ENCODE assay signal across 11 mouse cellular contexts in the genomic region with DNA sequence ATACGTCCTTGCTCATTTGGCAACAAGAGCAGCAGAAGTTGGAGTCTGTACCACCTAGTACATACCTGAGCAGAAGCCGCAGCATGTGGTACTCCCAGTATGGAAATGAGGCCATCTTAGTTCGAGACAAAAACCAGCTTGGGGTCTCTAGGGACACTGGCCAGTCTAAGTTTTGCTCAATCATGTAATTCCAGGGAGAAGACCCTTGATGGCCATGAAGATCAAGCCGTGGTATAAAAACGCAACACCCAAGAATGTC. TPM values are rescaled to one million over a fixed set of nuclear protein-coding genes. Genes with fewer than 3 reads are reported as not detected.
DNase-seq lines count a peak whose midpoint lies in the region; ATAC-seq lines count a peak whose summit lies in the region.
"Had no signal": no experiment of that assay in that cellular context is flagged by ENCODE, and none has a peak within 500 bp of the region (broad histone marks: within the 10 kb centered on the region; RNA-seq: fewer than 3 reads in every experiment).

No protein-coding gene starts in this region.

- DNase-seq in embryonic facial prominence, embryonic 10.5 days (ENCODE audit: low spot score): no peak
- DNase-seq in right cerebral cortex, adult 18-20 months: no peak
- no peak for DNase-seq in yolk sac, embryonic 10.5 days (ENCODE audit: low spot score)
- DNase-seq in spleen, adult 12 weeks (ENCODE audit: low spot score): no peak
- DNase-seq: cerebellum, adult 8-10 months had no signal

- no peak overlapping the region; the same call in 1 of the 2 replicates for H3K4me3 ChIP-seq in heart, embryonic 15.5 days
- H3K4me3 ChIP-seq in heart, embryonic 11.5 days (ENCODE audit: low read depth, low read length): no peak overlapping the region
- H3K4me3 ChIP-seq in embryonic facial prominence, embryonic 10.5 days: peak overlapping the region; percentile 79
- H3K4me3 ChIP-seq in forebrain, embryonic 16.5 days (replicated peaks; ENCODE audit: low read length): peak overlapping the region; percentile 75; the same call in 1 of the 2 replicates
- H3K4me3 ChIP-seq in midbrain, embryonic 12.5 days: peak overlapping the region; percentile 58; the same call in 1 of the 2 replicates

- H3K27ac ChIP-seq in heart, embryonic 15.5 days: no peak overlapping the region
- no peak overlapping the region for H3K27ac ChIP-seq in heart, embryonic 11.5 days (ENCODE audit: low read depth, low read length)
- H3K27ac ChIP-seq in embryonic facial prominence, embryonic 10.5 days (replicated peaks): no peak overlapping the region
- no peak overlapping the region for H3K27ac ChIP-seq in forebrain, embryonic 16.5 days (ENCODE audit: low read length)
- no peak overlapping the region for H3K27ac ChIP-seq in midbrain, embryonic 12.5 days (replicated peaks)
- H3K27ac ChIP-seq: macrophage had no signal

- H3K9me3 ChIP-seq in heart, embryonic 15.5 days (replicated peaks): no peaks in the 10 kb centered on the region
- H3K9me3 ChIP-seq in heart, embryonic 11.5 days (replicated peaks; ENCODE audit: control insufficient read depth, low read length): no peaks in the 10 kb centered on the region
- H3K9me3 ChIP-seq in embryonic facial prominence, embryonic 10.5 days: no peaks in the 10 kb centered on the region
- H3K9me3 ChIP-seq in forebrain, embryonic 16.5 days (ENCODE audit: control insufficient read depth, low read length): no peaks in the 10 kb centered on the region
- no peaks in the 10 kb centered on the region for H3K9me3 ChIP-seq in midbrain, embryonic 12.5 days

- peaks cover 33% of the 10 kb centered on the region for H3K36me3 ChIP-seq in heart, embryonic 15.5 days
- H3K36me3 ChIP-seq in heart, embryonic 11.5 days (ENCODE audit: control insufficient read depth, insufficient read depth, low read length): peaks cover 16% of the 10 kb centered on the region
- peaks cover 45% of the 10 kb centered on the region for H3K36me3 ChIP-seq in embryonic facial prominence, embryonic 10.5 days (replicated peaks)
- peaks cover 12% of the 10 kb centered on the region for H3K36me3 ChIP-seq in forebrain, embryonic 16.5 days (ENCODE audit: control insufficient read depth, insufficient read depth)
- peaks cover 35% of the 10 kb centered on the region for H3K36me3 ChIP-seq in midbrain, embryonic 12.5 days

- peaks cover 14% of the 10 kb centered on the region for H3K4me1 ChIP-seq in heart, embryonic 15.5 days (replicated peaks)
- H3K4me1 ChIP-seq in heart, embryonic 11.5 days (ENCODE audit: control insufficient read depth, insufficient read depth, low read length): peaks cover 8% of the 10 kb centered on the region; the same call in 1 of the 2 replicates
- H3K4me1 ChIP-seq in embryonic facial prominence, embryonic 10.5 days: peaks cover 19% of the 10 kb centered on the region
- peaks cover 13% of the 10 kb centered on the region for H3K4me1 ChIP-seq in forebrain, embryonic 16.5 days (replicated peaks; ENCODE audit: control insufficient read depth, insufficient read depth, low read length)
- H3K4me1 ChIP-seq in midbrain, embryonic 12.5 days: peaks cover 13% of the 10 kb centered on the region

- peak overlapping the region; percentile 83; the same call in 1 of the 2 replicates for H3K4me2 ChIP-seq in heart, embryonic 15.5 days
- no peak overlapping the region for H3K4me2 ChIP-seq in heart, embryonic 11.5 days
- peak overlapping the region; percentile 74 for H3K4me2 ChIP-seq in forebrain, embryonic 16.5 days (ENCODE audit: low read length)
- peak overlapping the region; percentile 72 for H3K4me2 ChIP-seq in midbrain, embryonic 12.5 days (replicated peaks)

- no peaks in the 10 kb centered on the region for H3K27me3 ChIP-seq in heart, embryonic 15.5 days
- no peaks in the 10 kb centered on the region for H3K27me3 ChIP-seq in heart, embryonic 11.5 days (ENCODE audit: control insufficient read depth, insufficient read depth, low read length)
- no peaks in the 10 kb centered on the region for H3K27me3 ChIP-seq in embryonic facial prominence, embryonic 10.5 days (replicated peaks; ENCODE audit: low read depth, poor library complexity, severe bottlenecking)
- H3K27me3 ChIP-seq in forebrain, embryonic 16.5 days (replicated peaks; ENCODE audit: control insufficient read depth, insufficient read depth, low read length): no peaks in the 10 kb centered on the region
- no peaks in the 10 kb centered on the region for H3K27me3 ChIP-seq in midbrain, embryonic 12.5 days
- H3K27me3 ChIP-seq: CH12.LX had no signal

- no peak overlapping the region for H3K9ac ChIP-seq in heart, embryonic 15.5 days
- H3K9ac ChIP-seq in heart, embryonic 11.5 days (ENCODE audit: low read depth, low read length): no peak overlapping the region
- no peak overlapping the region for H3K9ac ChIP-seq in forebrain, embryonic 16.5 days (replicated peaks; ENCODE audit: low read depth, low read length)
- H3K9ac ChIP-seq in midbrain, embryonic 12.5 days (replicated peaks): no peak overlapping the region

- no peak for ATAC-seq in heart, embryonic 15.5 days (replicated peaks; ENCODE audit: insufficient number of reproducible peaks, insufficient read depth, low FRiP score, low read depth)
- no peak for ATAC-seq in heart, embryonic 11.5 days (replicated peaks; ENCODE audit: insufficient number of reproducible peaks, low FRiP score, low TSS enrichment)
- ATAC-seq in forebrain, embryonic 16.5 days: no peak
- ATAC-seq in midbrain, embryonic 12.5 days (ENCODE audit: low FRiP score, low read depth): no peak

- WGBS in heart, embryonic 15.5 days: 79% methylated on average over 5 of the region's 5 CpGs
- 75% methylated on average over 5 of the region's 5 CpGs for WGBS in heart, embryonic 11.5 days (ENCODE audit: insufficient replicate concordance)
- 84% methylated on average over 5 of the region's 5 CpGs for WGBS in embryonic facial prominence, embryonic 10.5 days
- WGBS in forebrain, embryonic 16.5 days: 72% methylated on average over 5 of the region's 5 CpGs
- 78% methylated on average over 5 of the region's 5 CpGs for WGBS in midbrain, embryonic 12.5 days

RNA-seq across cellular contexts. Expression of a gene that starts 1.3 kb away (rescaled TPM):
- 3.0 and 4.8 TPM in 2 replicates for polyA plus RNA-seq in heart, embryonic 15.5 days (2015; fragmentation: Nextera tagmentation; extraction: Ambion mirVana)
- polyA plus RNA-seq in heart, embryonic 11.5 days (2014; fragmentation: Nextera tagmentation; extraction: Ambion mirVana): 3.1 and 3.3 TPM in 2 replicates
- 8.8 and 8.9 TPM in 2 replicates for polyA plus RNA-seq in embryonic facial prominence, embryonic 10.5 days (2016; fragmentation: Nextera tagmentation; extraction: Ambion mirVana)
- polyA plus RNA-seq in forebrain, embryonic 16.5 days (2015; fragmentation: Nextera tagmentation; extraction: Ambion mirVana): 31.6 and 34.3 TPM in 2 replicates
- 16.7 and 17.3 TPM in 2 replicates for polyA plus RNA-seq in midbrain, embryonic 12.5 days (2016; fragmentation: Nextera tagmentation; extraction: Ambion mirVana)

RNA-seq across cellular contexts. Expression of a gene that starts 16.5 kb away (rescaled TPM):
- polyA plus RNA-seq in heart, embryonic 15.5 days (2015; fragmentation: Nextera tagmentation; extraction: Ambion mirVana): 3.1 and 4.8 TPM in 2 replicates
- polyA plus RNA-seq in heart, embryonic 11.5 days (2014; fragmentation: Nextera tagmentation; extraction: Ambion mirVana): 3.4 and 4.7 TPM in 2 replicates
- 10.3 and 11.3 TPM in 2 replicates for polyA plus RNA-seq in embryonic facial prominence, embryonic 10.5 days (2016; fragmentation: Nextera tagmentation; extraction: Ambion mirVana)
- polyA plus RNA-seq in forebrain, embryonic 16.5 days (2015; fragmentation: Nextera tagmentation; extraction: Ambion mirVana): 11.9 and 13.1 TPM in 2 replicates
- 24.1 and 27.6 TPM in 2 replicates for polyA plus RNA-seq in midbrain, embryonic 12.5 days (2016; fragmentation: Nextera tagmentation; extraction: Ambion mirVana)

Comparison
In these comparisons a context has a peak if more than half of its experiments do, and no peak if none do; other contexts are left out.
1. H3K4me3 ChIP-seq: peak in embryonic facial prominence, embryonic 10.5 days (single experiment), forebrain, embryonic 16.5 days (single experiment) and midbrain, embryonic 12.5 days (single experiment); none in heart, embryonic 15.5 days (single experiment) and heart, embryonic 11.5 days (single experiment).